Mouse (Mus musculus): ENCODE data around the gene Dnm3.
"Not testable (repeated sequence)": the region's sequence is repeated elsewhere in the genome, so short reads cannot be mapped to it uniquely, and the experiment has no call there.

The Dnm3 gene

GRCm38 (mm10) chr1:162425930-162426478 is 51.8 kb downstream of the Dnm3 start:
- no peak for DNase-seq

GRCm38 (mm10) chr1:162422826-162423225 is 55.0 kb downstream of the Dnm3 start:
- no peak for DNase-seq

DNA sequence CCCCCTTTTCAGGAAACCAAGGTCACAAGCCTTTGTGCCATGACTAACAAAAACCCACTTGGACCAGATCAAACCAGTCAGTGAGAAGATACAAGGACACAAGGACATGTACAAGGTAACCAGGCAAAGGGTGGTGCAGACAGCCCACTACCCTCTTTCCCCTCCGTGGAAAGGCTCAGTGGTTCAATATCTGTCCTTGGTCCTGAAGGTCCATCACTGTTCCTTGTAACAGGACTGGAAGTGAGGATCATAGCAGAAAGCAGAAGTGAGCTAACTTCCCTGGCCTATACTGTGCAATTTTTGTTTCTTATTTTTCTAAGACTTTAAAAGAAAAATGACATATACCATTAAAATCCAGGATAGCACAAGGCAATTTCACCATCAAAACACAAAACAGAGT is 64.0 kb downstream of the Dnm3 start:
- DNase-seq = no peak

- DNase-seq = no peak
These were observed 64.9 kb downstream of the Dnm3 start for GRCm38 (mm10) chr1:162412787-162413429.

GRCm38 (mm10) chr1:162410207-162410965 is 67.4 kb downstream of the Dnm3 start:
- DNase-seq = no peak

- DNase-seq = no peak
These were observed 83.3 kb downstream of the Dnm3 start for GRCm38 (mm10) chr1:162394549-162394948.

- DNase-seq = peak; percentile 41
These were observed 89.2 kb downstream of the Dnm3 start for GRCm38 (mm10) chr1:162388442-162389165.

DNA sequence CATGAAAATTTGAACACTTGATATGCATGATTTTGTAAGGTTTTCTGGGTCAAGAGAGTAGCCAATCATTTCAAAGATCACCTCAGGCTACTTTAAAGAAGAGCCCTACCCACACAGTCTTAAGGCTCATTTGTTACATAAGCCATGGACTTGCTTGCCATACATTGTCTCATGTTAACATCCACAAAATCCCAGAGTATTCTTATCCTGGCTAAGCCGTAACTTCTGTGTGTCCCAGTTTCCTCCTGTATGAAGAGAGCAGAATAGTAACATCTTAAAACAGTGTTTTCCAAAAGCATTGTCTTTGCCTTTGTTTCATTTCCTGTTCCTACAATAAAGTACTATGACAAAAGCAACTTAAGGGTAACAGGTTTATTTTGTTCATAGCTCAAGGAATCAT is 104.8 kb downstream of the Dnm3 start:
- not testable (repeated sequence) for DNase-seq

- peak; percentile 28 for DNase-seq
These were observed 108.1 kb downstream of the Dnm3 start for GRCm38 (mm10) chr1:162369726-162370125.

- DNase-seq = peak; percentile 29
These were observed 115.9 kb downstream of the Dnm3 start for GRCm38 (mm10) chr1:162361978-162362377.

- DNase-seq = peak; percentile 64
These were observed 118.6 kb downstream of the Dnm3 start for GRCm38 (mm10) chr1:162359270-162359669.

GRCm38 (mm10) chr1:162358036-162358435 is 119.8 kb downstream of the Dnm3 start:
- DNase-seq = peak; percentile 60

DNA sequence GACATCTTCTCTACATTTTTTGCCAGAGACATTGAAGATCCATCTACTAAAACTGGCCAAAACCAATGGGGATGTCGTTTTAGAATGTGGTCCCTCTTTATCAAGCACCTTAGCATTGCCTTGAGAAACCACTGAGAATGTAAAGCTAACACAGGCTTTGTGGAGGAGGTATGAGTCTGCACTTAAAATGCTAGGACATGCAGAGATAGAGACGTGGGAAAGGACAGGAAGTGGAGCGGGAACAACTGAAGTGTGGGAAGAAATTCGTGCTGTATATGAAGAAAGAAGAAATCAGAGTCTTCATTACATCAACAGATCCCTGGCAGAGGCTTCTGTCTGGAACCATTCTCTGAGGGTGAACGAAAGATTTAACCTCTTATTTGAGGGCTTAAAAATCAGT is 121.4 kb downstream of the Dnm3 start:
- DNase-seq = no peak

DNA sequence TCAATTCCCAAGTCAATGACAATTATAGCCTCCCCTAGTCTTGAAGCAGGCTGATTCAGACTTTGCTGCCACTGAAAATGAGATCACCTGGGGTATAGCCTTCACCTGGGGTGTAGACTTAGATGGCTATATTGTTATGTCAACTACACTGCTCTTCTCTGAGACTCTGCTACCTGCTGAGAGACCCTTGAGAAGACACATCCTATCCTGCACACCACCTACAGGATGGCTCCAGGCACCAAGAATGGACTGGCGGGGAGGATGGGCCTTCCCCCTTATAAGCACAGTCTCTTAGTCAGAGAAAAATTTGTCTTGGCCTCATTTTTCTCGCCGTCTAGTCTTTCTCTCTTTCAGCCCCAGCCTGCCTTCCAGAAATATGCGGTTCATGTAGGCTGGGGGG is 123.1 kb downstream of the Dnm3 start:
- no peak for DNase-seq

GRCm38 (mm10) chr1:162353831-162354230 is 124.0 kb downstream of the Dnm3 start:
- no peak for DNase-seq

DNA sequence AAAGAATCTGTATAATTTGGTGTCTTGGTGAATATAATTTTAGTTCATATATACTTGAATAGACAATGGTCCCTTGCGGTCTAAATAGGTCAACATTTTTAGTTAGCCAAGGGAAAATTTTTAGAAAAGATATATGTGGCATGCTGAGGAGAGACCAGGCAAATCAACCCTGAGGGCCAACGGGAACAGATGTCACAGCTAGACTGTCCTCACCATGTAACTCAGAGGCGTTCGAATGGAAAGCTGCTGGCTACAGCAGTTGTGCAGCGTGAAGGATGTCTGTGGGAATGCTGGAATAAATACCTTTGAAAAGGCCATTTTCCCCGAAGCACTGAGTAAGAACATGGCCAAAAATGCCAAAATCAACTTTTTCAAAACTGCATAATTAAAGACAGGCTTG is 128.5 kb downstream of the Dnm3 start:
- no peak for DNase-seq

- DNase-seq = no peak
These were observed 131.3 kb downstream of the Dnm3 start for GRCm38 (mm10) chr1:162346456-162347011.

DNA sequence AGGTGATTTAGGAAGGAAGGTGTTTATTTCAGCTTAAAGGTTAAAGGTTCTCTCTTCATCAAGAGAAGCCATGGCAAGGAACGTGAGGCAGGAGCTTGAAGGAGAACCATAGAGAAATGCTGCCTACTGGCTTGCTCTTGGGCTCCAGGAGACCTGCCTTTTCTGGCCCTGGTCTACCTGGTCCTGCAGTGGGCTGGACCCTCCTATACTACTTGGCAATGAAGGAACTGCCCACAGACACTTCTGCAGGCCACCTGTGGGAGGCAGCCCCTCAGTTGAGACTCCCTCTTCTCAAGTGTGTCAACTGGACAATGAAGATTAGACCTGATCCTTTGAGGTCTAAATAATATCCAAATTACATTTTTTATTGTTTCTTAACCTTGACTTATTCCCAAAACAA is 140.7 kb downstream of the Dnm3 start:
- no peak for DNase-seq

DNA sequence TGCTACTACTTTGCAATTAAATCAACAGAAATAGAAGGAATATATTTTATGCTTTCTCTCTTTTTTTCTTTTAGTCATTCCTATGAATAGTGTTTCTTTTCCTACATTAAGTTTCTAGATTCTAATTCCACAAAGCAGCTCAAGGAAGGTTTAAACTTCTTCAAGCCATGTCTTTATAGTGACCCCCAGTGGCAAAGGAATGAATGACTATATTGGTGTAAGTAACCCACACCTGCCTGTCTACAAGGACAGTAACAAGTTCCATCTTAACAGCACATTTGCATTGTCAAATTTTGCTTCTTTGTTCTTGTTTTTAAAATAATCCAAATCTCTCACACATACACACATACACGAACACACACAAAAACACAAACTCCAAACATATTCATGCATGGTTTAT is 141.2 kb downstream of the Dnm3 start:
- DNase-seq = peak; percentile 64

- no peak for DNase-seq
These were observed 141.6 kb downstream of the Dnm3 start for GRCm38 (mm10) chr1:162336224-162336623.

- DNase-seq = no peak
These were observed 149.2 kb downstream of the Dnm3 start for GRCm38 (mm10) chr1:162328673-162329072.

- no peak for DNase-seq
These were observed 150.2 kb downstream of the Dnm3 start for GRCm38 (mm10) chr1:162327631-162328030.

- DNase-seq = no peak
These were observed 153.4 kb downstream of the Dnm3 start for GRCm38 (mm10) chr1:162324412-162324811.
